Mouse (Mus musculus) adrenal gland, postnatal 10 days (tissue): Measurements from ENCODE around the gene Tspan5. TPM values are rescaled to one million over a fixed set of nuclear protein-coding genes. Genes with fewer than 3 reads are reported as not detected.

Source experiments
- DNase-seq: peaks from one replicate; pipeline ENCODE4 v3.0.0; 2021; ENCODE audit warnings: mixed read lengths
- total RNA-seq, 2 experiments: library from RNA; stranded (reverse); gene quantifications; 2 replicates each; pipeline ENCODE4 v1.2.3; 2021

Gene Tspan5
- total RNA-seq, 2 experiments from 2014 or later: 30.0 to 30.8 TPM

- no peak for DNase-seq
Observed at GRCm38 (mm10) chr3:138945516-138945915, 203.5 kb downstream of the Tspan5 start.

GRCm38 (mm10) chr3:138949081-138949480 is 207.1 kb downstream of the Tspan5 start:
- no peak for DNase-seq

GRCm38 (mm10) chr3:138955220-138955619 is 213.2 kb downstream of the Tspan5 start:
- no peak for DNase-seq

Other genes with a start within 250 kb of the Tspan5 start
- gene Eif4e, start 216.0 kb upstream of the Tspan5 start, total RNA-seq: 100 to 1,000 TPM; 152 to 172 TPM